Mouse (Mus musculus): ENCODE data around the gene Gabarap.
A peak's percentile ranks its signal among the peaks of the same experiment; 100 is the strongest.
"Not testable (repeated sequence)": the region's sequence is repeated elsewhere in the genome, so short reads cannot be mapped to it uniquely, and the experiment has no call there.

Gabarap gene

GRCm38 (mm10) chr11:69990850-69991691, at the start of gene Gabarap:
Gene Gabarap, plus strand, starts transcription at chr11:69991143.
- peak; percentile 98 for DNase-seq

- no peak for DNase-seq
Observed at GRCm38 (mm10) chr11:69945216-69945615, 45.7 kb upstream of the Gabarap start.

- DNase-seq = no peak
Observed at GRCm38 (mm10) chr11:69945997-69946891, 44.7 kb upstream of the Gabarap start.

- no peak for DNase-seq
Observed at GRCm38 (mm10) chr11:69947337-69948065, 43.4 kb upstream of the Gabarap start.

- DNase-seq = peak; percentile 93
Observed at GRCm38 (mm10) chr11:69948066-69948762, 42.7 kb upstream of the Gabarap start, which contains the start of gene Slc2a4. Gene Slc2a4, minus strand, starts transcription at chr11:69948188.

GRCm38 (mm10) chr11:69948763-69949150, 42.2 kb upstream of the Gabarap start:
- peak; percentile 92 for DNase-seq

GRCm38 (mm10) chr11:69950807-69951459, 40.0 kb upstream of the Gabarap start:
- no peak for DNase-seq

- no peak for DNase-seq
Observed at GRCm38 (mm10) chr11:69952274-69952673, 38.7 kb upstream of the Gabarap start.

GRCm38 (mm10) chr11:69953267-69953915, 37.6 kb upstream of the Gabarap start:
- no peak for DNase-seq

- not testable (repeated sequence) for DNase-seq
Observed at GRCm38 (mm10) chr11:69955618-69956017, 35.3 kb upstream of the Gabarap start.

GRCm38 (mm10) chr11:69956218-69956617, 34.7 kb upstream of the Gabarap start:
- no peak for DNase-seq

GRCm38 (mm10) chr11:69960616-69961015, 30.3 kb upstream of the Gabarap start:
- DNase-seq = no peak

- DNase-seq = no peak
Observed at GRCm38 (mm10) chr11:69961841-69962240, 29.1 kb upstream of the Gabarap start.

GRCm38 (mm10) chr11:69964650-69965270, 26.2 kb upstream of the Gabarap start, which contains the start of gene Cldn7:
Gene Cldn7, plus strand, starts transcription at chr11:69964779.
- no peak for DNase-seq

- peak; percentile 79 for DNase-seq
Observed at GRCm38 (mm10) chr11:69965271-69966005, 25.5 kb upstream of the Gabarap start.

GRCm38 (mm10) chr11:69966006-69966859, 24.7 kb upstream of the Gabarap start:
- DNase-seq = peak; percentile 47

- DNase-seq = no peak
Observed at GRCm38 (mm10) chr11:69966860-69967517, 24.0 kb upstream of the Gabarap start.

- DNase-seq = no peak
Observed at GRCm38 (mm10) chr11:69968793-69969192, 22.1 kb upstream of the Gabarap start.

All from lung, postnatal 14 days (tissue).